Mouse (Mus musculus) E14TG2a.4 (cell line): Measurements from ENCODE around the gene Stac3.

Source experiments
- H3K27me3 ChIP-seq: 2 replicates; pipeline ENCODE4 v1.6.1; 2014; ENCODE audit warnings: low read length, control low read depth; ENCODE audit not compliant: insufficient read depth
- H3K36me3 ChIP-seq: 2 replicates; pipeline ENCODE4 v1.6.1; 2014; ENCODE audit warnings: low read length, control low read depth; ENCODE audit not compliant: insufficient read depth
- H3K4me1 ChIP-seq: replicated peaks from 2 replicates; pipeline ENCODE4 v1.6.1; 2014; ENCODE audit warnings: low read depth, low read length, control low read depth
- H3K4me3 ChIP-seq: replicated peaks from 2 replicates; pipeline ENCODE4 v1.5.1; 2014; ENCODE audit warnings: mild to moderate bottlenecking, low read length
- H3K9me3 ChIP-seq: 2 replicates; pipeline ENCODE4 v1.6.1; 2014; ENCODE audit warnings: low read length, control low read depth
- CTCF ChIP-seq: conservative IDR thresholded peaks from 2 replicates; pipeline ENCODE4 v1.5.1; 2014; ENCODE audit warnings: low read length
- NANOG ChIP-seq: IDR thresholded peaks from 2 replicates; pipeline ENCODE4 v1.6.1; 2014; ENCODE audit warnings: borderline replicate concordance, low read length, mixed read lengths
- POU5F1 ChIP-seq: IDR thresholded peaks from 2 replicates; pipeline ENCODE4 v1.6.1; 2014; ENCODE audit warnings: low read length, borderline replicate concordance

Gene Stac3

DNA sequence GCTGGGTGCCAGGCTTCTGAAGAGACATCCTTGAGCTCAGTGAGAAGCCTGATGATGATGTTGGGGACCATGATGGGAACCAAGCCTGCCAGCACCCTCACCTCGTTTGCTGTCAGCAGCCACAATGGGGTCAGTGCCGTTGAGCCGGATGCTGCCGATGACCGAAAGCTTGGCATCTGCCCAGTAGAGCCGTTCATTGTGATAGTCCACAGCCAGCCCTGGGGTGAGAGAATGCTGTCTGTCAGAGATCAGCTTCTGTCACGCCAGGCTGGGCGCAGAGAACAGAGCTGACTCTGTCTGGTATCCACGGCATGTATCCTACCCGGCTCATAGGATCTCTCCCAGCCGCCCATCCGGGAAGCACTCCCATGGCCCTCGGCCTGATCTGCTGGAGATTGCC, 40.6 kb downstream of the Stac3 start:
- no peak for TF ChIP-seq NANOG
- no peak for TF ChIP-seq POU5F1
- no peak for TF ChIP-seq CTCF
- Histone ChIP-seq H3K36me3 (peaks cover 66% of the 10 kb centered on the region), H3K27me3 (peaks cover 10% of the 10 kb centered on the region; the same call in 1 of the 2 replicates), H3K4me3 (no peak overlapping the region), H3K9me3 (no peaks in the 10 kb centered on the region), H3K4me1 (peaks cover 69% of the 10 kb centered on the region)

- Histone ChIP-seq H3K36me3 (peaks cover 72% of the 10 kb centered on the region), H3K4me3 (no peak overlapping the region), H3K27me3 (peaks cover 10% of the 10 kb centered on the region; the same call in 1 of the 2 replicates), H3K9me3 (no peaks in the 10 kb centered on the region), H3K4me1 (peaks cover 66% of the 10 kb centered on the region)
- TF ChIP-seq POU5F1 = no peak
- no peak for TF ChIP-seq CTCF
- TF ChIP-seq NANOG = no peak
Observed at GRCm38 (mm10) chr10:127542720-127543119, 41.2 kb downstream of the Stac3 start.

- no peaks in the 10 kb centered on the region for H3K9me3 ChIP-seq
Observed at GRCm38 (mm10) chr10:127543916-127544315, 42.4 kb downstream of the Stac3 start.

GRCm38 (mm10) chr10:127544375-127544774, 42.9 kb downstream of the Stac3 start:
- Histone ChIP-seq H3K27me3 (peaks cover 11% of the 10 kb centered on the region; the same call in 1 of the 2 replicates), H3K4me1 (peaks cover 63% of the 10 kb centered on the region), H3K4me3 (no peak overlapping the region), H3K36me3 (peaks cover 75% of the 10 kb centered on the region), H3K9me3 (no peaks in the 10 kb centered on the region; the same call in 1 of the 2 replicates)
- no peak for TF ChIP-seq CTCF
- TF ChIP-seq POU5F1 = no peak
- no peak for TF ChIP-seq NANOG

More at GRCm38 (mm10) chr10:127543916-127544315, 42.4 kb downstream of the Stac3 start:
- H3K4me1 ChIP-seq = peaks cover 63% of the 10 kb centered on the region
- H3K36me3 ChIP-seq = peaks cover 76% of the 10 kb centered on the region
- TF ChIP-seq NANOG (no peak), CTCF (no peak), POU5F1 (no peak)
- peaks cover 14% of the 10 kb centered on the region for H3K27me3 ChIP-seq
- H3K4me3 ChIP-seq = no peak overlapping the region

- no peak overlapping the region for H3K4me3 ChIP-seq
- H3K9me3 ChIP-seq = no peaks in the 10 kb centered on the region; the same call in 1 of the 2 replicates
- peaks cover 61% of the 10 kb centered on the region for H3K4me1 ChIP-seq
- peaks cover 15% of the 10 kb centered on the region; the same call in 1 of the 2 replicates for H3K27me3 ChIP-seq
- H3K36me3 ChIP-seq = peaks cover 85% of the 10 kb centered on the region
- TF ChIP-seq POU5F1 (no peak), CTCF (peak; percentile 49)
Observed at GRCm38 (mm10) chr10:127546505-127546904, 45.0 kb downstream of the Stac3 start.

- Histone ChIP-seq H3K4me1 (peaks cover 52% of the 10 kb centered on the region), H3K9me3 (no peaks in the 10 kb centered on the region; the same call in 1 of the 2 replicates), H3K27me3 (peaks cover 8% of the 10 kb centered on the region; the same call in 1 of the 2 replicates), H3K36me3 (peaks cover 89% of the 10 kb centered on the region), H3K4me3 (no peak overlapping the region)
- TF ChIP-seq NANOG (no peak), POU5F1 (no peak), CTCF (no peak)
Observed at GRCm38 (mm10) chr10:127548236-127548635, 46.8 kb downstream of the Stac3 start.

- peaks cover 56% of the 10 kb centered on the region for H3K4me1 ChIP-seq
- peaks cover 95% of the 10 kb centered on the region for H3K36me3 ChIP-seq
- peaks cover 8% of the 10 kb centered on the region; the same call in 1 of the 2 replicates for H3K27me3 ChIP-seq
- no peaks in the 10 kb centered on the region; the same call in 1 of the 2 replicates for H3K9me3 ChIP-seq
- H3K4me3 ChIP-seq = 0 out of 2 replicates have a peak overlapping the region, but pooled peaks have one; percentile 46
- TF ChIP-seq POU5F1 = no peak
- no peak for TF ChIP-seq NANOG
- TF ChIP-seq CTCF = no peak
Observed at GRCm38 (mm10) chr10:127549892-127550291, 48.4 kb downstream of the Stac3 start.

DNA sequence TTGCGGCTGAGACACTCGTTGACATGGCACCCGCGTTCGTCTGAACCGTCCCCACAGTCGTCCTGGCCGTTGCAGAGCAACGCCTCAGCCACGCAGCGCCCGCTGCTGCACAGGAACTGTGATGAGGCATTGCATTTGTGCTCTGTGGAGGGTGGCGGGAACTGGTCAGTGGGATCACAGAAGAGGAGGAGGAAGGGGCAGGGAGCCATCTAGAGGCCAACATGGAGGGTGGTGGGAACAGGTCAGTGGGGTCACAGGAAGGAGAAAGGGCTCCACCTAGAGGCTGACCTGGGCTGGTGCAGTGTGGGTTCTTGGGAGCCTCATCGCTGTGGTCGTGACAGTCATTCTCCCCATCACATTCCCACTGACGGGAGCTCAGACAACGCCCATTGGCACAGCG, 54.2 kb downstream of the Stac3 start:
- H3K9me3 ChIP-seq = no peaks in the 10 kb centered on the region
- H3K4me1 ChIP-seq = peaks cover 70% of the 10 kb centered on the region
- H3K36me3 ChIP-seq = peaks cover 88% of the 10 kb centered on the region
- TF ChIP-seq POU5F1 (no peak), CTCF (peak; percentile 95), NANOG (no peak)
- peaks cover 10% of the 10 kb centered on the region; the same call in 1 of the 2 replicates for H3K27me3 ChIP-seq
- peak overlapping the region; percentile 39; the same call in 1 of the 2 replicates for H3K4me3 ChIP-seq

DNA sequence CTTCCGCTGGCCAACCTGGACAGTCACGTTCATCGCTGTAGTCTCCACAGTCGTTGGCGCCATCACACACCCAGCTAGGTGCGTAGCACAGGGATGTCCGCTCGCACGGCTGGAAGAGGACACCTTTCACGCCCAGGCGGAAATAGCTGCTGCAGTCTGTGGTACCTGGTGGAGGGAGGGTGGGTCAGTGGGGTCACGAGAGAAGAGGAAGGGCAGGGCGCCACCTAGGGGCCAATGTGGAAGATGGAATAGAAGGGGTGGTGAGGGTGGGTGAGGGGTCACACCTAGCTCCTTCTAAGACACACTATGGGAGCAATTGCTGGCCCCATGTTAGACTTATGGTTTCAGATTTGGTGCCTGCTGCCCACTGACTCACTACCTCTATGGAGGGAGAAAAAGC, 55.9 kb downstream of the Stac3 start:
- H3K4me3 ChIP-seq = peak overlapping the region; percentile 68
- no peak for TF ChIP-seq NANOG
- TF ChIP-seq CTCF = peak; percentile 25

More for the DNA sequence above, 55.9 kb downstream of the Stac3 start:
- Histone ChIP-seq H3K4me1 (peaks cover 79% of the 10 kb centered on the region), H3K9me3 (no peaks in the 10 kb centered on the region), H3K27me3 (peaks cover 10% of the 10 kb centered on the region; the same call in 1 of the 2 replicates), H3K36me3 (peaks cover 83% of the 10 kb centered on the region)
